Mouse (Mus musculus) cortical plate, adult 2 months (tissue): ENCODE data around the gene Hoxa10.

Experiments used
- CTCF ChIP-seq: fragments of 200-500 bp; IDR thresholded peaks from 2 replicates; pipeline ENCODE4 v1.5.1; 2011; ENCODE audit warnings: mild to moderate bottlenecking, control low read depth, low read length; ENCODE audit not compliant: insufficient read depth; ENCODE audit errors: extremely low read depth
- POLR2A ChIP-seq: fragments of 200-500 bp; IDR thresholded peaks from 2 replicates; pipeline ENCODE4 v1.6.1; 2011; ENCODE audit warnings: mild to moderate bottlenecking, low read length, control low read depth; ENCODE audit not compliant: insufficient read depth; ENCODE audit errors: extremely low read depth

- no peak for TF ChIP-seq CTCF
- no peak for TF ChIP-seq POLR2A
Measured at GRCm38 (mm10) chr6:52228475-52229465, 11.9 kb downstream of the Hoxa10 start.
